Mouse (Mus musculus) hindbrain, embryonic 11.5 days (tissue): ENCODE measurements around the gene Sdf2. TPM values are rescaled to one million over a fixed set of nuclear protein-coding genes. Genes with fewer than 3 reads are reported as not detected.
A peak's percentile ranks its signal among the peaks of the same experiment; 100 is the strongest.

Experiments
- ATAC-seq: fragments of 200-750 bp; cut with Nextera tagmentation; 2 replicates; pipeline ENCODE4 v1.8.0; 2017; ENCODE audit warnings: mild to moderate bottlenecking, moderate TSS enrichment, moderate library complexity; ENCODE audit not compliant: low FRiP score
- DNase-seq: peaks from one replicate; pipeline ENCODE4 v3.0.0-alpha.2; 2015; ENCODE audit warnings: low spot score
- H3K27ac ChIP-seq: fragments of 300-500 bp; sonication (generic); 2 replicates; pipeline ENCODE4 v1.5.1; 2014; ENCODE audit warnings: mild to moderate bottlenecking, low read depth, low read length
- H3K27me3 ChIP-seq: fragments of 300-500 bp; sonication (generic); 2 replicates; pipeline ENCODE4 v1.6.1; 2014; ENCODE audit warnings: mild to moderate bottlenecking, low read length, moderate library complexity, mixed read lengths; ENCODE audit not compliant: control insufficient read depth, insufficient read depth
- H3K36me3 ChIP-seq: fragments of 300-500 bp; sonication (generic); 2 replicates; pipeline ENCODE4 v1.6.1; 2014; ENCODE audit warnings: mild to moderate bottlenecking, low read length, moderate library complexity, mixed read lengths; ENCODE audit not compliant: control insufficient read depth, insufficient read depth
- H3K4me1 ChIP-seq: fragments of 300-500 bp; sonication (generic); replicated peaks from 2 replicates; pipeline ENCODE4 v1.6.1; 2014; ENCODE audit warnings: low read length, mixed read lengths; ENCODE audit not compliant: control insufficient read depth, insufficient read depth
- H3K4me2 ChIP-seq: fragments of 300-500 bp; sonication (generic); replicated peaks from 2 replicates; pipeline ENCODE4 v1.6.1; 2014; ENCODE audit warnings: mild to moderate bottlenecking, low read depth, low read length
- H3K4me3 ChIP-seq: fragments of 300-500 bp; sonication (generic); 2 replicates; pipeline ENCODE4 v1.5.1; 2014; ENCODE audit warnings: low read depth, low read length
- H3K9ac ChIP-seq: fragments of 300-500 bp; sonication (generic); 2 replicates; pipeline ENCODE4 v1.6.1; 2014; ENCODE audit warnings: low read depth, low read length
- H3K9me3 ChIP-seq: fragments of 300-500 bp; sonication (generic); 2 replicates; pipeline ENCODE4 v1.6.1; 2016; ENCODE audit warnings: low read length; ENCODE audit not compliant: control insufficient read depth
- WGBS: fragments of 180-500 bp; shearing (Covaris S2); extraction: QIAGEN DNeasy Blood & Tissue Kit; methylation state at CpG from one replicate; pipeline ENCODE4 v1.1.7; 2014; 5-methylcytosine and 5-hydroxymethylcytosine counted together
- polyA plus RNA-seq: library from polyadenylated mRNA; unstranded; fragments of >200 nt; fragmentation: Nextera tagmentation; extraction: Ambion mirVana; gene quantifications from 2 replicates; pipeline ENCODE4 v1.2.1, GENCODE M21; 2014

The Sdf2 gene
- polyA plus RNA-seq = 60.6 and 60.8 TPM in 2 replicates

- no peaks in the 10 kb centered on the region for H3K27me3 ChIP-seq
- no peaks in the 10 kb centered on the region for H3K36me3 ChIP-seq
- peak; percentile 94 for DNase-seq
- peak within 1 kb of the TSS; percentile 86 for H3K27ac ChIP-seq
- H3K9me3 ChIP-seq = no peaks in the 10 kb centered on the region
- ATAC-seq = peak; percentile 97
- under 1% methylated on average over 50 of the region's 50 CpGs for WGBS
- peak within 1 kb of the TSS; percentile 42 for H3K4me2 ChIP-seq
- peaks cover 3% of the 10 kb centered on the region; the same call in 1 of the 2 replicates for H3K4me1 ChIP-seq
- peak within 1 kb of the TSS; percentile 96 for H3K9ac ChIP-seq
- peak within 1 kb of the TSS; percentile 99 for H3K4me3 ChIP-seq
Observed at GRCm38 (mm10) chr11:78245627-78246317, at the start of gene Sdf2, which contains the start of gene Supt6. Gene Sdf2 (plus strand): TSS chr11:78245746. Gene Supt6 (minus strand): TSS chr11:78245987.

GRCm38 (mm10) chr11:78202372-78202771 is 43.2 kb upstream of the Sdf2 start:
- Histone ChIP-seq H3K36me3 (peaks cover 3% of the 10 kb centered on the region; the same call in 1 of the 2 replicates), H3K9ac (no peak overlapping the region), H3K4me3 (no peak overlapping the region), H3K4me1 (no peaks in the 10 kb centered on the region), H3K4me2 (no peak overlapping the region), H3K27me3 (no peaks in the 10 kb centered on the region), H3K27ac (no peak overlapping the region), H3K9me3 (no peaks in the 10 kb centered on the region)
- WGBS = 92% methylated on average over 3 of the region's 3 CpGs
- no peak for ATAC-seq
- DNase-seq = no peak

DNA sequence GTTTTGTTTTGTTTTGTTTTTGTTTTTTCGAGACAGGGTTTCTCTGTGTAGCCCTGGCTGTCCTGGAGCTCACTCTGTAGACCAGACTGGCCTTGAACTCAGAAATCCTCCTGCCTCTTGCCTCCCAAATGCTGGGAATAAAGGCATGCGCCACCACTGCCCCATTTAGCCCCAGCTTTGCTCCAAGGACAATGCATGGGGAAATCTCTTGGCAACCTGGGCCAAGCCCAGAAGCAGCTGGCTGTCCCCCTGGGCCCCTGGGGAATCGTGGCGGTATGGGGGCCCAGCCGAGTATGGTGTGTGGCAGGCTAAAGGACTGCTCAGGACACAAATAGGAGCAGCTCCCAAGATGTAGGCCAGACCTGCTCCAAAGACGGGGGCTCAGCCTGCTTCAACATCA is 41.3 kb upstream of the Sdf2 start:
- no peak for ATAC-seq
- no peak overlapping the region for H3K4me2 ChIP-seq
- H3K4me3 ChIP-seq = no peak overlapping the region; the same call in 1 of the 2 replicates
- H3K9ac ChIP-seq = no peak overlapping the region
- WGBS = 82% methylated on average over 6 of the region's 6 CpGs
- peaks cover 14% of the 10 kb centered on the region for H3K36me3 ChIP-seq
- H3K4me1 ChIP-seq = no peaks in the 10 kb centered on the region
- H3K9me3 ChIP-seq = no peaks in the 10 kb centered on the region
- H3K27ac ChIP-seq = no peak overlapping the region
- DNase-seq = no peak
- no peaks in the 10 kb centered on the region for H3K27me3 ChIP-seq

GRCm38 (mm10) chr11:78205361-78206206 is 40.0 kb upstream of the Sdf2 start:
- H3K9me3 ChIP-seq = no peaks in the 10 kb centered on the region
- no peaks in the 10 kb centered on the region for H3K4me1 ChIP-seq
- ATAC-seq (no peak), DNase-seq (no peak)
- H3K4me3 ChIP-seq = no peak overlapping the region
- H3K9ac ChIP-seq = 0 out of 2 replicates have a peak overlapping the region, but pooled peaks have one; percentile 28
- peaks cover 18% of the 10 kb centered on the region for H3K36me3 ChIP-seq
- peak overlapping the region; percentile 44; the same call in 1 of the 2 replicates for H3K27ac ChIP-seq
- no peaks in the 10 kb centered on the region for H3K27me3 ChIP-seq
- H3K4me2 ChIP-seq = no peak overlapping the region
- WGBS = 66% methylated on average over 13 of the region's 13 CpGs

- Histone ChIP-seq H3K36me3 (peaks cover 27% of the 10 kb centered on the region), H3K4me1 (no peaks in the 10 kb centered on the region), H3K9ac (no peak overlapping the region), H3K9me3 (no peaks in the 10 kb centered on the region), H3K27ac (no peak overlapping the region), H3K4me2 (no peak overlapping the region), H3K27me3 (no peaks in the 10 kb centered on the region), H3K4me3 (no peak overlapping the region)
- WGBS = 78% methylated on average over 7 of the region's 7 CpGs
- no peak for DNase-seq
- no peak for ATAC-seq
Observed at GRCm38 (mm10) chr11:78207190-78207589, 38.4 kb upstream of the Sdf2 start.

DNA sequence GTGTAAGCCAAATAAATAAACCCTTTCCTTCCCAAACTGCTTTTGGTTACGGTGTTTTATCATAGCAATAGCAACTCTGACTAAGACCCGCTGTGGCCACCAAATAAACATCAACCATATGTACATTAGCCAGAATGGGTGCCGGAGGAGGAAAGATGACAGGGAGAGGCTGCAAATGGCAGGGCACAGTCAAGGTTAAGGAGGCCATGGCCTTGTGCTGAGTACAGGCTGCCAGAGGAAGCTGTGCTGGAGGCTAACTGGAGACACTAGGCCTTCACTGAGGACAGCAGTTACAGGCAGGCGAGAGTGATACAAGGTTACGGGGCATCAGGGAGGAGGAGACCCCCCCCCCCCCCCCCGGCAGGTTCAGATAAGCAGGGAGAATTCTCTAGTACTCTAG is 35.7 kb upstream of the Sdf2 start:
- DNase-seq (no peak), ATAC-seq (no peak)
- Histone ChIP-seq H3K36me3 (peaks cover 33% of the 10 kb centered on the region), H3K9me3 (no peaks in the 10 kb centered on the region), H3K4me3 (no peak overlapping the region), H3K4me2 (no peak overlapping the region), H3K27me3 (no peaks in the 10 kb centered on the region), H3K9ac (no peak overlapping the region), H3K27ac (no peak overlapping the region), H3K4me1 (no peaks in the 10 kb centered on the region)
- 97% methylated on average over 5 of the region's 6 CpGs for WGBS

GRCm38 (mm10) chr11:78210615-78211014 is 34.9 kb upstream of the Sdf2 start:
- Histone ChIP-seq H3K9me3 (no peaks in the 10 kb centered on the region), H3K4me2 (no peak overlapping the region), H3K27me3 (no peaks in the 10 kb centered on the region), H3K9ac (no peak overlapping the region), H3K36me3 (peaks cover 37% of the 10 kb centered on the region), H3K4me1 (no peaks in the 10 kb centered on the region), H3K4me3 (no peak overlapping the region), H3K27ac (no peak overlapping the region)
- DNase-seq (no peak), ATAC-seq (no peak)
- WGBS = 66% methylated on average over 7 of the region's 7 CpGs

- Histone ChIP-seq H3K9ac (no peak overlapping the region), H3K4me3 (no peak overlapping the region), H3K9me3 (no peaks in the 10 kb centered on the region), H3K27me3 (no peaks in the 10 kb centered on the region), H3K4me1 (no peaks in the 10 kb centered on the region), H3K4me2 (no peak overlapping the region), H3K27ac (no peak overlapping the region), H3K36me3 (peaks cover 43% of the 10 kb centered on the region)
- WGBS = 99% methylated on average over 5 of the region's 5 CpGs
- ATAC-seq (no peak), DNase-seq (no peak)
Observed at GRCm38 (mm10) chr11:78211513-78211912, 34.0 kb upstream of the Sdf2 start.
